Comparison of ENCODE assay signal across 24 mouse cellular contexts in genomic region chr12:101892832-101893231, GRCm38 (mm10). TPM values are rescaled to one million over a fixed set of nuclear protein-coding genes. Genes with fewer than 3 reads are reported as not detected.
DNase-seq lines count a peak whose midpoint lies in the region; ATAC-seq and TF ChIP-seq lines count a peak whose summit lies in the region.
"Had no signal": no experiment of that assay in that cellular context is flagged by ENCODE, and none has a peak within 500 bp of the region (broad histone marks: within the 10 kb centered on the region; RNA-seq: fewer than 3 reads in every experiment).

No protein-coding gene starts in this region.

- no peak overlapping the region for H3K4me2 ChIP-seq in hindbrain, embryonic 12.5 days (replicated peaks)
- H3K4me2 ChIP-seq: forebrain, embryonic 13.5 days; hindbrain, embryonic 13.5 days had no signal

- no peak overlapping the region for H3K4me3 ChIP-seq in left cerebral cortex, adult 2 months
- no peak overlapping the region for H3K4me3 ChIP-seq in macrophage (ENCODE audit: inconsistent target)
- no peak overlapping the region for H3K4me3 ChIP-seq in hindbrain, embryonic 12.5 days
- H3K4me3 ChIP-seq: forebrain, embryonic 10.5 days; forebrain, embryonic 13.5 days; heart, adult 2 months; heart, embryonic 10.5 days; hindbrain, embryonic 13.5 days had no signal

- intact Hi-C loops in left cerebral cortex, adult 2 months (cut with DNase I) = no loop called here
- intact Hi-C loops in left cerebral cortex, postnatal 4 days (cut with DNase I) = no loop called here

- H3K79me2 ChIP-seq in macrophage (ENCODE audit: inconsistent target) = peaks cover 5% of the 10 kb centered on the region; the same call in 1 of the 2 replicates

- H3K27ac ChIP-seq in left cerebral cortex, adult 2 months = peak overlapping the region; percentile 20; the same call in 1 of the 2 replicates
- peak overlapping the region; percentile 76 for H3K27ac ChIP-seq in macrophage
- no peak overlapping the region for H3K27ac ChIP-seq in hindbrain, embryonic 12.5 days
- H3K27ac ChIP-seq: forebrain, embryonic 10.5 days; forebrain, embryonic 13.5 days; heart, adult 2 months; heart, embryonic 10.5 days; hindbrain, embryonic 13.5 days had no signal

- no peaks in the 10 kb centered on the region for H3K27me3 ChIP-seq in hindbrain, embryonic 12.5 days
- H3K27me3 ChIP-seq: forebrain, embryonic 13.5 days; hindbrain, embryonic 13.5 days; Patski had no signal

- peaks cover 19% of the 10 kb centered on the region for H3K36me3 ChIP-seq in macrophage (ENCODE audit: inconsistent target)
- peaks cover 40% of the 10 kb centered on the region for H3K36me3 ChIP-seq in hindbrain, embryonic 12.5 days

- H3K9ac ChIP-seq in hindbrain, embryonic 12.5 days = no peak overlapping the region
- H3K9ac ChIP-seq: forebrain, embryonic 13.5 days; hindbrain, embryonic 13.5 days had no signal

- H3K4me1 ChIP-seq in hindbrain, embryonic 12.5 days = no peaks in the 10 kb centered on the region
- H3K4me1 ChIP-seq: forebrain, embryonic 10.5 days; forebrain, embryonic 13.5 days; heart, embryonic 10.5 days; hindbrain, embryonic 13.5 days had no signal

- WGBS in macrophage (ENCODE audit: missing documents) = 100% methylated on average over 2 of the region's 2 CpGs
- WGBS in hindbrain, embryonic 12.5 days = 91% methylated on average over 2 of the region's 2 CpGs

- no peaks in the 10 kb centered on the region for H3K9me3 ChIP-seq in hindbrain, embryonic 12.5 days (replicated peaks)
- H3K9me3 ChIP-seq: forebrain, embryonic 10.5 days; forebrain, embryonic 13.5 days; G1E; heart, embryonic 10.5 days; hindbrain, embryonic 13.5 days had no signal

- no peak for DNase-seq in frontal cortex, postnatal 10 days (ENCODE audit: low spot score in 2 of 2)
- DNase-seq in left cerebral cortex, adult 2 months (ENCODE audit: extremely low spot score in 1 of 2, low spot score in 2 of 2) = no peak
- DNase-seq in left cerebral cortex, postnatal 4 days = no peak
- DNase-seq in ZHBTc4 (ENCODE audit: low read depth, low spot score) = peak; percentile 7
- DNase-seq: adrenal gland, postnatal 10 days; adrenal gland, postnatal 36 days; cerebellum, adult 11-12 months; cerebellum, adult 8-10 months; cerebellum, postnatal 14 days; gastrocnemius, postnatal 36 days; heart, adult 2 months had no signal

- peak; percentile 57 for ATAC-seq in frontal cortex, adult (ENCODE audit: low TSS enrichment)
- no peak for ATAC-seq in megakaryocyte progenitor cell, adult 5-6 weeks (replicated peaks; ENCODE audit: poor library complexity)
- no peak for ATAC-seq in hindbrain, embryonic 12.5 days (ENCODE audit: low FRiP score)
- ATAC-seq: forebrain, embryonic 13.5 days; forebrain, embryonic 16.5 days; hindbrain, embryonic 16.5 days; intestine, embryonic 16.5 days; Patski had no signal

- no peak for TF ChIP-seq CTCF in left cerebral cortex, adult 2 months (IDR thresholded peaks at IDR 0.05)

RNA-seq across cellular contexts. Expression of gene Trip11, which starts 20.2 kb away (rescaled TPM):
- total RNA-seq in left cerebral cortex, adult 2 months (2021) = 10 to 100 TPM; 30.7 to 30.8 TPM
- total RNA-seq in left cerebral cortex, postnatal 4 days (2021) = 10 to 100 TPM; 23.7 to 26.1 TPM
- total RNA-seq in macrophage (2018; cell fraction: chromatin; rRNA removed) = 100 to 1,000 TPM; 108 to 244 (median 178) TPM
- 10 to 100 TPM; 17.8 to 34.2 (median 27.3) TPM for total RNA-seq in macrophage (2018; cell fraction: cytosol; rRNA removed)
- 100 to 1,000 TPM in 5 of 26 experiments, 10 to 100 TPM in 21; 47.2 to 132 (median 71.8) TPM for total RNA-seq in macrophage (2018; cell fraction: nucleus; rRNA removed)
- 13.0 to 19.5 TPM (median 17.7 TPM) in 3 replicates for polyA plus RNA-seq in macrophage (2018)
- total RNA-seq in megakaryocyte progenitor cell, adult 5-6 weeks (2015) = 25.7 and 29.4 TPM in 2 replicates
- total RNA-seq in megakaryocyte progenitor cell, adult 5-6 weeks (2017) = 34.6 and 43.2 TPM in 2 replicates
- polyA plus RNA-seq in hindbrain, embryonic 12.5 days (2016; fragmentation: Nextera tagmentation; extraction: Ambion mirVana) = 25.7 and 28.5 TPM in 2 replicates
